Mouse (Mus musculus) liver, embryonic 15.5 days (tissue): ENCODE measurements around the gene Pax1. TPM values are rescaled to one million over a fixed set of nuclear protein-coding genes. Genes with fewer than 3 reads are reported as not detected.

Source experiments
- ATAC-seq: fragments of 200-750 bp; cut with Nextera tagmentation; 2 replicates; pipeline ENCODE4 v1.8.0; 2017; ENCODE audit warnings: moderate number of reproducible peaks, mild to moderate bottlenecking, moderate library complexity; ENCODE audit not compliant: insufficient read depth
- H3K27ac ChIP-seq: fragments of 300-500 bp; sonication (generic); replicated peaks from 2 replicates; pipeline ENCODE4 v1.5.1; 2015; ENCODE audit warnings: mild to moderate bottlenecking, inconsistent platforms
- H3K27me3 ChIP-seq: fragments of 300-500 bp; sonication (generic); 2 replicates; pipeline ENCODE4 v1.6.1; 2015; ENCODE audit warnings: mild to moderate bottlenecking, inconsistent platforms
- H3K36me3 ChIP-seq: fragments of 300-500 bp; sonication (generic); replicated peaks from 2 replicates; pipeline ENCODE4 v1.6.1; 2015; ENCODE audit warnings: moderate library complexity, mild to moderate bottlenecking, inconsistent platforms
- H3K4me1 ChIP-seq: fragments of 300-500 bp; sonication (generic); replicated peaks from 2 replicates; pipeline ENCODE4 v1.6.1; 2015; ENCODE audit warnings: inconsistent platforms
- H3K4me2 ChIP-seq: fragments of 300-500 bp; sonication (generic); 2 replicates; pipeline ENCODE4 v1.6.1; 2015; ENCODE audit warnings: moderate library complexity, mild to moderate bottlenecking, inconsistent platforms
- H3K4me3 ChIP-seq: fragments of 300-500 bp; sonication (generic); replicated peaks from 2 replicates; pipeline ENCODE4 v1.5.1; 2015; ENCODE audit warnings: mild to moderate bottlenecking, inconsistent platforms
- H3K9ac ChIP-seq: fragments of 300-500 bp; sonication (generic); 2 replicates; pipeline ENCODE4 v1.6.1; 2015; ENCODE audit warnings: moderate library complexity, mild to moderate bottlenecking, inconsistent platforms
- H3K9me3 ChIP-seq: fragments of 300-500 bp; sonication (generic); replicated peaks from 2 replicates; pipeline ENCODE4 v1.6.1; 2016; ENCODE audit warnings: inconsistent platforms
- WGBS: fragments of 180-500 bp; shearing (Covaris S2); methylation state at CpG from one replicate; pipeline ENCODE4 v1.1.7; 2015; ENCODE audit warnings: mixed read lengths; ENCODE audit not compliant: insufficient replicate concordance; 5-methylcytosine and 5-hydroxymethylcytosine counted together
- polyA plus RNA-seq: library from polyadenylated mRNA; unstranded; fragments of >200 nt; fragmentation: Nextera tagmentation; extraction: Ambion mirVana; gene quantifications from 2 replicates; pipeline ENCODE4 v1.2.1, GENCODE M21; 2015

The Pax1 gene
- not detected in 2 replicates for polyA plus RNA-seq

GRCm38 (mm10) chr2:147361581-147361980 lies at the start of gene Pax1:
Pax1 (plus strand) TSS chr2:147361925.
- no peak within 1 kb of the TSS for H3K27ac ChIP-seq
- no peak within 1 kb of the TSS for H3K4me2 ChIP-seq
- no peaks in the 10 kb centered on the region for H3K4me1 ChIP-seq
- no peaks in the 10 kb centered on the region for H3K9me3 ChIP-seq
- H3K4me3 ChIP-seq, result no peak within 1 kb of the TSS
- no peak within 1 kb of the TSS for H3K9ac ChIP-seq
- no peak for ATAC-seq
- no peaks in the 10 kb centered on the region for H3K36me3 ChIP-seq
- H3K27me3 ChIP-seq, result peaks cover 91% of the 10 kb centered on the region
- WGBS, result 2% methylated on average over 18 of the region's 18 CpGs

- Histone ChIP-seq H3K4me1 (no peaks in the 10 kb centered on the region), H3K4me3 (no peak overlapping the region), H3K27ac (no peak overlapping the region), H3K27me3 (0 out of 2 replicates have a peak, but pooled peaks cover 3% of the 10 kb centered on the region), H3K36me3 (no peaks in the 10 kb centered on the region), H3K4me2 (no peak overlapping the region), H3K9me3 (no peaks in the 10 kb centered on the region), H3K9ac (no peak overlapping the region)
- no peak for ATAC-seq
- WGBS, result 7% methylated on average over 9 of the region's 9 CpGs
These were observed 40.7 kb upstream of the Pax1 start for GRCm38 (mm10) chr2:147321036-147321435.

- Histone ChIP-seq H3K27me3 (0 out of 2 replicates have a peak, but pooled peaks cover 3% of the 10 kb centered on the region), H3K9ac (no peak overlapping the region), H3K27ac (no peak overlapping the region), H3K4me1 (no peaks in the 10 kb centered on the region), H3K36me3 (no peaks in the 10 kb centered on the region), H3K4me3 (no peak overlapping the region), H3K9me3 (no peaks in the 10 kb centered on the region), H3K4me2 (no peak overlapping the region)
- WGBS, result 71% methylated on average over 2 of the region's 2 CpGs
- no peak for ATAC-seq
These were observed 36.5 kb upstream of the Pax1 start for GRCm38 (mm10) chr2:147325178-147325577.

- Histone ChIP-seq H3K27ac (no peak overlapping the region), H3K27me3 (no peaks in the 10 kb centered on the region), H3K4me2 (no peak overlapping the region), H3K4me3 (no peak overlapping the region), H3K36me3 (no peaks in the 10 kb centered on the region), H3K9ac (no peak overlapping the region), H3K9me3 (no peaks in the 10 kb centered on the region), H3K4me1 (no peaks in the 10 kb centered on the region)
- no peak for ATAC-seq
- WGBS, result 62% methylated on average over 2 of the region's 2 CpGs
These were observed 29.0 kb upstream of the Pax1 start for GRCm38 (mm10) chr2:147332731-147333130.

GRCm38 (mm10) chr2:147338729-147339128 lies 23.0 kb upstream of the Pax1 start:
- no peaks in the 10 kb centered on the region for H3K4me1 ChIP-seq
- H3K27me3 ChIP-seq, result no peaks in the 10 kb centered on the region
- no peak for ATAC-seq
- no peak overlapping the region for H3K9ac ChIP-seq
- no peak overlapping the region for H3K4me3 ChIP-seq
- H3K36me3 ChIP-seq, result no peaks in the 10 kb centered on the region
- H3K9me3 ChIP-seq, result no peaks in the 10 kb centered on the region
- WGBS, result 59% methylated on average over 15 of the region's 15 CpGs
- no peak overlapping the region for H3K4me2 ChIP-seq
- no peak overlapping the region for H3K27ac ChIP-seq

- no peak for ATAC-seq
These were observed 21.9 kb upstream of the Pax1 start for GRCm38 (mm10) chr2:147339796-147340195.

GRCm38 (mm10) chr2:147342198-147342597 lies 19.5 kb upstream of the Pax1 start:
- no peak overlapping the region for H3K4me3 ChIP-seq
- ATAC-seq, result no peak
- no peak overlapping the region for H3K27ac ChIP-seq
- no peaks in the 10 kb centered on the region for H3K9me3 ChIP-seq
- H3K36me3 ChIP-seq, result no peaks in the 10 kb centered on the region
- no peak overlapping the region for H3K9ac ChIP-seq
- no peaks in the 10 kb centered on the region for H3K27me3 ChIP-seq
- H3K4me2 ChIP-seq, result no peak overlapping the region
- no peaks in the 10 kb centered on the region for H3K4me1 ChIP-seq
- 10% methylated on average over 2 of the region's 2 CpGs for WGBS

More at GRCm38 (mm10) chr2:147339796-147340195, 21.9 kb upstream of the Pax1 start:
- Histone ChIP-seq H3K27ac (no peak overlapping the region), H3K4me3 (no peak overlapping the region), H3K4me1 (no peaks in the 10 kb centered on the region), H3K36me3 (no peaks in the 10 kb centered on the region), H3K9ac (no peak overlapping the region), H3K4me2 (no peak overlapping the region), H3K9me3 (no peaks in the 10 kb centered on the region), H3K27me3 (no peaks in the 10 kb centered on the region)
- WGBS, result 63% methylated on average over 4 of the region's 4 CpGs

- no peak for ATAC-seq
- WGBS, result 8% methylated on average over 4 of the region's 4 CpGs
These were observed 2.0 kb upstream of the Pax1 start for GRCm38 (mm10) chr2:147359716-147360115.

GRCm38 (mm10) chr2:147360401-147360800 lies 1.3 kb upstream of the Pax1 start:
- no peaks in the 10 kb centered on the region for H3K36me3 ChIP-seq
- 3% methylated on average over 7 of the region's 7 CpGs for WGBS

More at GRCm38 (mm10) chr2:147359716-147360115, 2.0 kb upstream of the Pax1 start:
- Histone ChIP-seq H3K4me2 (no peak overlapping the region), H3K9ac (no peak overlapping the region), H3K4me1 (no peaks in the 10 kb centered on the region), H3K27me3 (peaks cover 73% of the 10 kb centered on the region), H3K27ac (no peak overlapping the region), H3K4me3 (no peak overlapping the region), H3K36me3 (no peaks in the 10 kb centered on the region), H3K9me3 (no peaks in the 10 kb centered on the region)

GRCm38 (mm10) chr2:147360856-147361255 lies 869 bp upstream of the Pax1 start:
- under 1% methylated on average over 5 of the region's 5 CpGs for WGBS
- Histone ChIP-seq H3K9me3 (no peaks in the 10 kb centered on the region), H3K36me3 (no peaks in the 10 kb centered on the region), H3K9ac (no peak overlapping the region), H3K4me3 (no peak overlapping the region), H3K27ac (no peak overlapping the region), H3K4me2 (no peak overlapping the region), H3K4me1 (no peaks in the 10 kb centered on the region), H3K27me3 (peaks cover 85% of the 10 kb centered on the region)
- ATAC-seq, result no peak

More at GRCm38 (mm10) chr2:147360401-147360800, 1.3 kb upstream of the Pax1 start:
- Histone ChIP-seq H3K9ac (no peak overlapping the region), H3K4me3 (no peak overlapping the region), H3K27ac (no peak overlapping the region), H3K4me1 (no peaks in the 10 kb centered on the region), H3K27me3 (peaks cover 80% of the 10 kb centered on the region), H3K9me3 (no peaks in the 10 kb centered on the region), H3K4me2 (no peak overlapping the region)
- ATAC-seq, result no peak

- ATAC-seq, result no peak
- no peak overlapping the region for H3K27ac ChIP-seq
- H3K9me3 ChIP-seq, result no peaks in the 10 kb centered on the region
- H3K4me3 ChIP-seq, result no peak overlapping the region
- WGBS, result 2% methylated on average over 18 of the region's 18 CpGs
- no peak overlapping the region for H3K4me2 ChIP-seq
- H3K9ac ChIP-seq, result no peak overlapping the region
- no peaks in the 10 kb centered on the region for H3K4me1 ChIP-seq
- peaks cover 96% of the 10 kb centered on the region for H3K27me3 ChIP-seq
- no peaks in the 10 kb centered on the region for H3K36me3 ChIP-seq
These were observed 591 bp downstream of the Pax1 start for GRCm38 (mm10) chr2:147362316-147362715.
